Mouse (Mus musculus): ENCODE data around the gene Popdc3. TPM values are rescaled to one million over a fixed set of nuclear protein-coding genes. Genes with fewer than 3 reads are reported as not detected.
"Not testable (repeated sequence)": the region's sequence is repeated elsewhere in the genome, so short reads cannot be mapped to it uniquely, and the experiment has no call there.

Popdc3 gene
- total RNA-seq, 2 experiments from 2014 or later, result 30.7 to 40.1 TPM

- intact Hi-C loops (cut with DNase I; ENCODE audit: low total_unique reads), result no loop called here
- DNase-seq, result no peak
Measured at GRCm38 (mm10) chr10:45299509-45299908, 121.6 kb downstream of the Popdc3 start.

- intact Hi-C loops (cut with DNase I; ENCODE audit: low total_unique reads), result no loop called here
- no peak for DNase-seq
Measured at GRCm38 (mm10) chr10:45303315-45304036, 125.6 kb downstream of the Popdc3 start.

GRCm38 (mm10) chr10:45305173-45305572, 127.3 kb downstream of the Popdc3 start:
- no peak for DNase-seq
- intact Hi-C loops (cut with DNase I; ENCODE audit: low total_unique reads), result no loop called here

GRCm38 (mm10) chr10:45311129-45311528, 133.2 kb downstream of the Popdc3 start:
- intact Hi-C loops (cut with DNase I; ENCODE audit: low total_unique reads), result no loop called here

GRCm38 (mm10) chr10:45311624-45312023, 133.7 kb downstream of the Popdc3 start:
- peak; percentile 69 for DNase-seq
- intact Hi-C loops (cut with DNase I; ENCODE audit: low total_unique reads), result no loop called here

More at GRCm38 (mm10) chr10:45311129-45311528, 133.2 kb downstream of the Popdc3 start:
- DNase-seq, result no peak

- no peak for DNase-seq
- intact Hi-C loops (cut with DNase I; ENCODE audit: low total_unique reads), result no loop called here
Measured at GRCm38 (mm10) chr10:45314865-45315264, 137.0 kb downstream of the Popdc3 start.

GRCm38 (mm10) chr10:45318922-45319321, 141.0 kb downstream of the Popdc3 start:
- DNase-seq, result no peak
- intact Hi-C loops (cut with DNase I; ENCODE audit: low total_unique reads), result no loop called here

- intact Hi-C loops (cut with DNase I; ENCODE audit: low total_unique reads), result no loop called here
- no peak for DNase-seq
Measured at GRCm38 (mm10) chr10:45320296-45320695, 142.4 kb downstream of the Popdc3 start.

GRCm38 (mm10) chr10:45324159-45324558, 146.3 kb downstream of the Popdc3 start:
- DNase-seq, result no peak
- intact Hi-C loops (cut with DNase I; ENCODE audit: low total_unique reads), result no loop called here

GRCm38 (mm10) chr10:45328196-45329000, 150.5 kb downstream of the Popdc3 start:
- intact Hi-C loops (cut with DNase I; ENCODE audit: low total_unique reads), result no loop called here
- DNase-seq, result no peak

GRCm38 (mm10) chr10:45334925-45335324, 157.0 kb downstream of the Popdc3 start:
- intact Hi-C loops (cut with DNase I; ENCODE audit: low total_unique reads), result no loop called here
- DNase-seq, result no peak

GRCm38 (mm10) chr10:45335434-45336422, 157.8 kb downstream of the Popdc3 start, which contains the start of gene Bves:
Gene Bves (plus strand): TSS chr10:45335772.
- peak; percentile 57 for DNase-seq
- intact Hi-C loops (cut with DNase I; ENCODE audit: low total_unique reads), result no loop called here

- no peak for DNase-seq
- intact Hi-C loops (cut with DNase I; ENCODE audit: low total_unique reads), result no loop called here
Measured at GRCm38 (mm10) chr10:45339106-45339505, 161.2 kb downstream of the Popdc3 start.

GRCm38 (mm10) chr10:45344381-45344780, 166.5 kb downstream of the Popdc3 start:
- DNase-seq, result no peak
- intact Hi-C loops (cut with DNase I; ENCODE audit: low total_unique reads), result no loop called here

GRCm38 (mm10) chr10:45345217-45345616, 167.3 kb downstream of the Popdc3 start:
- DNase-seq, result no peak
- intact Hi-C loops (cut with DNase I; ENCODE audit: low total_unique reads), result no loop called here

- intact Hi-C loops (cut with DNase I; ENCODE audit: low total_unique reads); DNase-seq: not testable (repeated sequence)
Measured at GRCm38 (mm10) chr10:45348143-45348542, 170.2 kb downstream of the Popdc3 start.

- intact Hi-C loops (cut with DNase I; ENCODE audit: low total_unique reads), result no loop called here
- DNase-seq, result no peak
Measured at GRCm38 (mm10) chr10:45356091-45356490, 178.2 kb downstream of the Popdc3 start.

GRCm38 (mm10) chr10:45363396-45363795, 185.5 kb downstream of the Popdc3 start:
- DNase-seq, result no peak
- intact Hi-C loops (cut with DNase I; ENCODE audit: low total_unique reads), result no loop called here

- no peak for DNase-seq
- intact Hi-C loops (cut with DNase I; ENCODE audit: low total_unique reads), result no loop called here
Measured at GRCm38 (mm10) chr10:45366987-45367705, 189.2 kb downstream of the Popdc3 start.

Measured in gastrocnemius, postnatal 14 days (tissue).